Mouse (Mus musculus): Measurements from ENCODE around the gene Olfr1446. TPM values are rescaled to one million over a fixed set of nuclear protein-coding genes. Genes with fewer than 3 reads are reported as not detected.

Olfr1446 gene
- polyA plus RNA-seq, 1 experiment from 2014 or later = not detected

DNA sequence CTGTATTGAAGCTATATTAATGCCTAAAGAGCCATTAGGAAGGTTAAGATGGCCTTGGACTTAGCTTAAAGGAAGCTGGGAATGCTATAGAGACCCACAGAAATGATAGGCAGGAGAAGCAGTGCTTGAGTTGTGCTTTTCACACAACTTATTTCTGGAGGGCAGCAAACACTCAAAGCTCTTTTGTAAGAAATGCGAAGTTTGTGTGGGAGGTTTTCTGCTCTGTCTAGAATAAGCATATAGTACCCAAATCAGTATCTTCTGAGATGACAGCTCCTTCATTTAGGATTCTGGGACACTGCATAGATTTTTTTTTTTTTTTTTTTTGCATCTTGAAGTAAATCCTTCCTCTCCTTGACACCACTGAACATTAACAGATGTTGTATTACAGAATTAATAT, 54.8 kb downstream of the Olfr1446 start:
- no peaks in the 10 kb centered on the region for H3K27me3 ChIP-seq (replicated peaks; ENCODE audit: insufficient read depth, low read length)
- H3K4me1 ChIP-seq (ENCODE audit: insufficient read depth, low read depth, low read length) = no peaks in the 10 kb centered on the region
- no peak overlapping the region for H3K4me2 ChIP-seq (replicated peaks; ENCODE audit: low read depth, low read length)
- H3K4me3 ChIP-seq (ENCODE audit: low read depth, low read length) = no peak overlapping the region
- ATAC-seq = no peak
- DNase-seq (ENCODE audit: low spot score) = no peak
- TF ChIP-seq CTCF (IDR thresholded peaks at IDR 0.05) = no peak
- no peak for TF ChIP-seq EP300 (IDR thresholded peaks at IDR 0.05)
- 81% methylated on average over 1 of the region's 1 CpGs for WGBS
- H3K27ac ChIP-seq (ENCODE audit: low read length) = no peak overlapping the region
- no peaks in the 10 kb centered on the region for H3K36me3 ChIP-seq (ENCODE audit: insufficient read depth, low read length)
- no peaks in the 10 kb centered on the region for H3K9me3 ChIP-seq (ENCODE audit: low read length)
- no peak overlapping the region for H3K9ac ChIP-seq (replicated peaks; ENCODE audit: low read depth)

Other genes with a start within 250 kb of the Olfr1446 start
- not detected in 2 replicates for gene Olfr1442, start 223.1 kb downstream of the Olfr1446 start, polyA plus RNA-seq (2015; fragmentation: Nextera tagmentation; extraction: Ambion mirVana)
- not detected in 2 replicates for gene Olfr1443, start 215.4 kb downstream of the Olfr1446 start, polyA plus RNA-seq (2015; fragmentation: Nextera tagmentation; extraction: Ambion mirVana)
- gene Keg1, start 197.7 kb downstream of the Olfr1446 start, polyA plus RNA-seq (2015; fragmentation: Nextera tagmentation; extraction: Ambion mirVana) = not detected in 2 replicates
- 0.91 and 0.93 TPM in 2 replicates for gene Cntf, start 127.9 kb downstream of the Olfr1446 start, polyA plus RNA-seq (2015; fragmentation: Nextera tagmentation; extraction: Ambion mirVana)
- gene Zfp91, start 97.4 kb downstream of the Olfr1446 start, polyA plus RNA-seq (2015; fragmentation: Nextera tagmentation; extraction: Ambion mirVana) = 12.0 and 12.6 TPM in 2 replicates
- gene Lpxn, start 97.3 kb downstream of the Olfr1446 start, polyA plus RNA-seq (2015; fragmentation: Nextera tagmentation; extraction: Ambion mirVana) = 2.9 and 3.7 TPM in 2 replicates
- gene Gm5244, start 46.8 kb downstream of the Olfr1446 start, polyA plus RNA-seq (2015; fragmentation: Nextera tagmentation; extraction: Ambion mirVana) = not detected in 2 replicates
- gene Olfr1444, start 36.2 kb downstream of the Olfr1446 start, polyA plus RNA-seq (2015; fragmentation: Nextera tagmentation; extraction: Ambion mirVana) = not detected in 2 replicates
- not detected in 2 replicates for gene Olfr1445, start 9.7 kb downstream of the Olfr1446 start, polyA plus RNA-seq (2015; fragmentation: Nextera tagmentation; extraction: Ambion mirVana)
- gene Olfr1447, start 10.2 kb upstream of the Olfr1446 start, polyA plus RNA-seq (2015; fragmentation: Nextera tagmentation; extraction: Ambion mirVana) = not detected in 2 replicates
- not detected in 2 replicates for gene Olfr1448, start 30.9 kb upstream of the Olfr1446 start, polyA plus RNA-seq (2015; fragmentation: Nextera tagmentation; extraction: Ambion mirVana)
- not detected in 2 replicates for gene Olfr1449, start 37.3 kb upstream of the Olfr1446 start, polyA plus RNA-seq (2015; fragmentation: Nextera tagmentation; extraction: Ambion mirVana)
- gene Olfr1450, start 56.7 kb upstream of the Olfr1446 start, polyA plus RNA-seq (2015; fragmentation: Nextera tagmentation; extraction: Ambion mirVana) = not detected in 2 replicates
- not detected in 2 replicates for gene Olfr1451, start 101.5 kb upstream of the Olfr1446 start, polyA plus RNA-seq (2015; fragmentation: Nextera tagmentation; extraction: Ambion mirVana)
- not detected in 2 replicates for gene Olfr1453, start 134.8 kb upstream of the Olfr1446 start, polyA plus RNA-seq (2015; fragmentation: Nextera tagmentation; extraction: Ambion mirVana)
- not detected in 2 replicates for gene Olfr1454, start 167.1 kb upstream of the Olfr1446 start, polyA plus RNA-seq (2015; fragmentation: Nextera tagmentation; extraction: Ambion mirVana)
- gene Olfr1457, start 204.4 kb upstream of the Olfr1446 start, polyA plus RNA-seq (2015; fragmentation: Nextera tagmentation; extraction: Ambion mirVana) = not detected in 2 replicates
- gene Olfr1458, start 213.3 kb upstream of the Olfr1446 start, polyA plus RNA-seq (2015; fragmentation: Nextera tagmentation; extraction: Ambion mirVana) = not detected in 2 replicates

Data from lung, postnatal 0 days (tissue).